Mouse (Mus musculus): Measurements from ENCODE around the gene Nap1l4. TPM values are rescaled to one million over a fixed set of nuclear protein-coding genes. Genes with fewer than 3 reads are reported as not detected.
A peak's percentile ranks its signal among the peaks of the same experiment; 100 is the strongest.

Gene Nap1l4
- polyA plus RNA-seq, 1 experiment from 2014 or later: 214 TPM

DNA sequence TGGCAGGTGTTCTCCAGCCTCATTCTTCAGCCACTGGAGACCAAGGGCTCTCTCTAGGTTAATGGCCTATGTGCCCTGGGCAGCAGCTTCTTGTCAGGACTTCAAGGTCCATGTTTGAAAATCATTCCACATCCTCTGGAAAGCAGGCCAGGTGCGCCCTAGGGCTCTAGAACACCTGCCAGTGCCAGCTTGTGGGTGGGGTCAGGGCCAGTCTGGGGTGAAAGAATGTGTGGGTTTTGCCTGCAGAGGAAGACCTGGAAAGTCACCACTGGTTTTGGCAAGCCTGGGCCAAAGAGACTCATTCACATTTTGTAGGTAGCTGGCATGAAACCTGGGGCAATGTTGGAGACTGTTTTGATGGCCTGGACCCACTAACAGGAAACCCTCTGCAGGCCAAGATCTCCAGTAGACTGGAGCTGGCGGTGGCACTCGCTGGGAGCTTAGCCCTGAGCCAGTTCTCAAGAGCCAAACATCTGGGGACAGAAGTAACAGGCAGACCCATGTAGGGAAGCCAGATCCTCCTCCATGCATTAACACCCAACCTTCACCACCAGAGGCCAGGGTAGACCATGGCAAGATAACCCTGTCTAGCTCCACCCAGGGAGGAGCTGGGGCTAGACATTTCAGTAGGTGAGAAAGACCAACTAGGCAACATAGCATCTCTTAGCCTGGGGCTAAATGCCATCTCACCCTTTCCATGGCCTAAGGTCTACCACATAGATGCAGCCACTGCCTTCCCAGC lies 38.1 kb downstream of the Nap1l4 start:
- no peaks in the 10 kb centered on the region for H3K27me3 ChIP-seq (ENCODE audit: control insufficient read depth, insufficient read depth, low read length)

DNA sequence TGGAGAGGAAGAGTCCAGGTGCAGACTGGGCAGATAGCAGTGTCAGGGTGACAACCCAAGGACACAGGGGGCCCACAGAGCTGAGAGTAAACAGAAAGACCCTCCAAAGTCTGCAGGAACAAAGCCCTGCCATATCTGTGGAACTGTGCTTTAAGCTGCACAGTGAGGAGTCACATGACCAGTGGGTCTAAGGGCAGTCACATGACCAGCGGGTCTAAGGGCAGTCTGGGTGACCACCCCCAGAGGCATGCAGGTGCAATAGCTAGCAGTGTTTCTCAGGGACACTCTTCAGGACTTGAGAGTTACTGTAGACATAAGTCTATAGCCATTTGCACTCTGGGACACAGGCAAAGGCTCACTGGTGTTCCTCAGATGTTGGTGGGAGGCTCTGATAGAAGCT lies 39.3 kb downstream of the Nap1l4 start:
- Histone ChIP-seq H3K36me3 (ENCODE audit: control insufficient read depth, insufficient read depth, low read length) (peaks cover 8% of the 10 kb centered on the region; the same call in 1 of the 2 replicates), H3K9me3 (ENCODE audit: control insufficient read depth, low read length) (no peaks in the 10 kb centered on the region), H3K4me2 (ENCODE audit: low read depth, low read length, severe bottlenecking) (no peak overlapping the region), H3K27ac (ENCODE audit: low read depth, low read length) (no peak overlapping the region), H3K9ac (ENCODE audit: low read length) (no peak overlapping the region), H3K27me3 (ENCODE audit: control insufficient read depth, insufficient read depth, low read length) (no peaks in the 10 kb centered on the region), H3K4me3 (ENCODE audit: low read depth, low read length) (no peak overlapping the region), H3K4me1 (replicated peaks; ENCODE audit: control insufficient read depth, insufficient read depth, low read length) (no peaks in the 10 kb centered on the region)
- WGBS: 76% methylated on average over 1 of the region's 1 CpGs
- ATAC-seq (replicated peaks; ENCODE audit: low FRiP score) (no peak), DNase-seq (ENCODE audit: low spot score) (no peak)

More for the DNA sequence above, 38.1 kb downstream of the Nap1l4 start:
- no peaks in the 10 kb centered on the region for H3K9me3 ChIP-seq (ENCODE audit: control insufficient read depth, low read length)
- DNase-seq (ENCODE audit: low spot score) (no peak), ATAC-seq (replicated peaks; ENCODE audit: low FRiP score) (no peak)
- H3K4me3 ChIP-seq (ENCODE audit: low read depth, low read length): no peak overlapping the region
- H3K27ac ChIP-seq (ENCODE audit: low read depth, low read length): no peak overlapping the region
- peaks cover 12% of the 10 kb centered on the region; the same call in 1 of the 2 replicates for H3K36me3 ChIP-seq (ENCODE audit: control insufficient read depth, insufficient read depth, low read length)
- H3K4me2 ChIP-seq (ENCODE audit: low read depth, low read length, severe bottlenecking): no peak overlapping the region
- H3K9ac ChIP-seq (ENCODE audit: low read length): no peak overlapping the region
- 94% methylated on average over 3 of the region's 3 CpGs for WGBS
- H3K4me1 ChIP-seq (replicated peaks; ENCODE audit: control insufficient read depth, insufficient read depth, low read length): no peaks in the 10 kb centered on the region

DNA sequence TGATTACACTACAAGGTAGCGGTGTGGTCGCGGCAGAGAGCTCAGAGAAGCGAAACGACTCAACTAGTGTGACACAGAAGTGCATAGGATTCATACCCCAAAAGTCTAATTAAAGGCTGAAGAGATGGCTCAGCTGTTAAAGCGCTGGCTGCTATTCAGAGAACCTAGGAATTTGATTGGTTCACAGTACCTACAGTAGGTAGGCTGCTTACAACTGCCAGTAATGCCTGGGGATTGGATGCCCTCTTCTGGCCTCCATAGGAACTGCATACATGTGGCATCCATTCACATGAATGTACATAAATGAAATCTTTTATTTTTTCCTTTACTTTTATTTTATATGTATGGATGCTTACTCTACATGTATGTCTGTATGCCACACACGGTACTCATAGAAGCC lies 42.2 kb downstream of the Nap1l4 start:
- Histone ChIP-seq H3K4me1 (replicated peaks; ENCODE audit: control insufficient read depth, insufficient read depth, low read length) (0 out of 2 replicates have a peak, but pooled peaks cover 1% of the 10 kb centered on the region), H3K4me3 (ENCODE audit: low read depth, low read length) (no peak overlapping the region), H3K27me3 (ENCODE audit: control insufficient read depth, insufficient read depth, low read length) (peaks cover 23% of the 10 kb centered on the region), H3K27ac (ENCODE audit: low read depth, low read length) (no peak overlapping the region), H3K4me2 (ENCODE audit: low read depth, low read length, severe bottlenecking) (no peak overlapping the region), H3K9me3 (ENCODE audit: control insufficient read depth, low read length) (no peaks in the 10 kb centered on the region), H3K36me3 (ENCODE audit: control insufficient read depth, insufficient read depth, low read length) (no peaks in the 10 kb centered on the region), H3K9ac (ENCODE audit: low read length) (no peak overlapping the region)
- 32% methylated on average over 7 of the region's 7 CpGs for WGBS
- DNase-seq (ENCODE audit: low spot score) (peak; percentile 73), ATAC-seq (replicated peaks; ENCODE audit: low FRiP score) (no peak)

DNA sequence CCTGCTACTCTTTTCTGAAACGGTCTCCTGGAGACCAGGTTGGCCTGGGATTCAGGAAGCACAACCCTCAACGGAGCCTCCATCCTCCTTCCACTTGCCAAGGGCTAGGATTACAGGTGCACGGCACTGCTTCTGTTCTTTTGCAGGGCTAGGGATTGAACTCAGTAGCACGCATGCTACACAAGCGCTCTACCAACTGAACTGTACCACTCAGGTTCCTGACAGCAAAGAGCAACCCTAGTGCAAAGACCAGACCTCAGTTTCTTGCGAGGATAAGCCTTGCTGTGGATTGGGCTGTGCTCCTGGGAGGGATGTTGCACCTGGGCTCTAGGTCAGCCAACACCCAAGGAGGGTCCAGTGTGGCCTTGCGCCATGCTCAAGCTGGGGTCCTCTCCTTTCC lies 42.6 kb downstream of the Nap1l4 start:
- Histone ChIP-seq H3K36me3 (ENCODE audit: control insufficient read depth, insufficient read depth, low read length) (no peaks in the 10 kb centered on the region), H3K4me2 (ENCODE audit: low read depth, low read length, severe bottlenecking) (no peak overlapping the region), H3K27ac (ENCODE audit: low read depth, low read length) (no peak overlapping the region), H3K9me3 (ENCODE audit: control insufficient read depth, low read length) (no peaks in the 10 kb centered on the region), H3K4me1 (replicated peaks; ENCODE audit: control insufficient read depth, insufficient read depth, low read length) (0 out of 2 replicates have a peak, but pooled peaks cover 1% of the 10 kb centered on the region), H3K27me3 (ENCODE audit: control insufficient read depth, insufficient read depth, low read length) (peaks cover 27% of the 10 kb centered on the region), H3K4me3 (ENCODE audit: low read depth, low read length) (no peak overlapping the region), H3K9ac (ENCODE audit: low read length) (no peak overlapping the region)
- WGBS: 68% methylated on average over 7 of the region's 7 CpGs
- no peak for DNase-seq (ENCODE audit: low spot score)
- ATAC-seq (replicated peaks; ENCODE audit: low FRiP score): no peak

DNA sequence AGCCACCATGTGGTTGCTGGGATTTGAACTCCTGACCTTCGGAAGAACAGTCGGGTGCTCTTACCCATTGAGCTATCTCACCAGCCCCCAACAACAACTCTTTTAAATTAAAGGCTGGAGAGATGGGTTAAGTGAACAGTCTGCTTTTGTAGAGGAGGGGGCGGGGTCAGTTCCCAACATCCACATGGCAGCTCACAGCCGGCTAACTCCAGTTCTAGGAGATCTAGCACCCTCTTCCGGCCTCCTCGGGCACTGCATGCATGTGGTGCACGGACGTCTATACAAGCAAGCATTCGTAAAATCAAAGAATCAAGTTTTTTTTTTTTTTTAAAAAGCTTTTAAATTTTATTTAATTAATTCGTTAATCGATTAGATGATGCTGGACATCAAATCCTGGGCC lies 43.1 kb downstream of the Nap1l4 start:
- peaks cover 31% of the 10 kb centered on the region for H3K27me3 ChIP-seq (ENCODE audit: control insufficient read depth, insufficient read depth, low read length)
- 0 out of 2 replicates have a peak, but pooled peaks cover 1% of the 10 kb centered on the region for H3K4me1 ChIP-seq (replicated peaks; ENCODE audit: control insufficient read depth, insufficient read depth, low read length)
- WGBS: 30% methylated on average over 11 of the region's 11 CpGs
- no peak overlapping the region for H3K4me3 ChIP-seq (ENCODE audit: low read depth, low read length)
- H3K4me2 ChIP-seq (ENCODE audit: low read depth, low read length, severe bottlenecking): no peak overlapping the region
- DNase-seq (ENCODE audit: low spot score): peak; percentile 83
- H3K9me3 ChIP-seq (ENCODE audit: control insufficient read depth, low read length): no peaks in the 10 kb centered on the region
- H3K27ac ChIP-seq (ENCODE audit: low read depth, low read length): no peak overlapping the region
- no peak overlapping the region for H3K9ac ChIP-seq (ENCODE audit: low read length)
- H3K36me3 ChIP-seq (ENCODE audit: control insufficient read depth, insufficient read depth, low read length): no peaks in the 10 kb centered on the region
- ATAC-seq (replicated peaks; ENCODE audit: low FRiP score): no peak

DNA sequence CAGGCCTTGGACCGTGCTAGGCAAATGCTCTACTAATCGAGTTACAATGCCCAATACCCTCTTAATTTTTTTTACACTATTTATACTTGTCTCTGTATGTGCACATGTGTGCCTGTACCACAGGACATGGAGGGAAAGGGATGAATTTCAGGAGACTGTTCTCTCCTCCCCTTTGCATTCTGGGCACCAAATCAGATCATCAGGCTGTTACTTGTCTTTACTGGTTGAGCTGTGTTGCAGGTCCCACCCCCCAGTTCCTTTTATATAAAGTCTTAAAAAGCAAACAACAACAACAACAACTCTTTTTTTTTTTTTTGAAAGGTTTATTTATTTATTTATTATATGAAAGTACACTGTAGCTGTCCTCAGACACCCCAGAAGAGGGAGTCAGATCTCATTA lies 43.5 kb downstream of the Nap1l4 start:
- Histone ChIP-seq H3K9me3 (ENCODE audit: control insufficient read depth, low read length) (no peaks in the 10 kb centered on the region), H3K4me2 (ENCODE audit: low read depth, low read length, severe bottlenecking) (no peak overlapping the region), H3K4me1 (replicated peaks; ENCODE audit: control insufficient read depth, insufficient read depth, low read length) (0 out of 2 replicates have a peak, but pooled peaks cover 1% of the 10 kb centered on the region), H3K27me3 (ENCODE audit: control insufficient read depth, insufficient read depth, low read length) (peaks cover 35% of the 10 kb centered on the region), H3K27ac (ENCODE audit: low read depth, low read length) (no peak overlapping the region), H3K36me3 (ENCODE audit: control insufficient read depth, insufficient read depth, low read length) (no peaks in the 10 kb centered on the region), H3K9ac (ENCODE audit: low read length) (no peak overlapping the region), H3K4me3 (ENCODE audit: low read depth, low read length) (no peak overlapping the region)
- ATAC-seq (replicated peaks; ENCODE audit: low FRiP score): no peak
- DNase-seq (ENCODE audit: low spot score): no peak
- 80% methylated on average over 2 of the region's 2 CpGs for WGBS

DNA sequence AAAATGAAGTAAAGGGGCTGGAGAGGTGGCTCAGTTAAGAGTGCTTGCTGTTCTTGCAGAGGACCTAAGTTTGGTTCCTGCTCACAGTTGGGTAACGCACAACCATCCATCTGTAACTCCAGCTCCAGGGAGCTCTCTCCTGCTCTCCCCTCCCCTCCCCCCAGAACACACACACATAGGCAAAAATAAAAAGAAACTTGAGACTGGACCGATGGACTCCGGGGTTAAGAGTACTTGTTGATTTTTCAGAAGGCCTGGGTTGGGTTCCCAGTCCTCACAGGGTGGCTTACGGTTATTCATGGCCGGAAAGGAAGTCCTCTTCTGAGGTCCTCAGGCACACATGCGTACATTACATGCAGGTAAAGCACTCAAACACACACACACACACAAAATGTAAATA lies 45.0 kb downstream of the Nap1l4 start:
- no peak overlapping the region for H3K27ac ChIP-seq (ENCODE audit: low read depth, low read length)
- no peak overlapping the region for H3K9ac ChIP-seq (ENCODE audit: low read length)
- WGBS: 88% methylated on average over 6 of the region's 6 CpGs
- no peak overlapping the region for H3K4me2 ChIP-seq (ENCODE audit: low read depth, low read length, severe bottlenecking)
- H3K36me3 ChIP-seq (ENCODE audit: control insufficient read depth, insufficient read depth, low read length): no peaks in the 10 kb centered on the region
- H3K4me1 ChIP-seq (replicated peaks; ENCODE audit: control insufficient read depth, insufficient read depth, low read length): 0 out of 2 replicates have a peak, but pooled peaks cover 1% of the 10 kb centered on the region
- ATAC-seq (replicated peaks; ENCODE audit: low FRiP score): no peak
- no peak overlapping the region for H3K4me3 ChIP-seq (ENCODE audit: low read depth, low read length)
- DNase-seq (ENCODE audit: low spot score): no peak
- no peaks in the 10 kb centered on the region for H3K9me3 ChIP-seq (ENCODE audit: control insufficient read depth, low read length)
- H3K27me3 ChIP-seq (ENCODE audit: control insufficient read depth, insufficient read depth, low read length): peaks cover 39% of the 10 kb centered on the region

DNA sequence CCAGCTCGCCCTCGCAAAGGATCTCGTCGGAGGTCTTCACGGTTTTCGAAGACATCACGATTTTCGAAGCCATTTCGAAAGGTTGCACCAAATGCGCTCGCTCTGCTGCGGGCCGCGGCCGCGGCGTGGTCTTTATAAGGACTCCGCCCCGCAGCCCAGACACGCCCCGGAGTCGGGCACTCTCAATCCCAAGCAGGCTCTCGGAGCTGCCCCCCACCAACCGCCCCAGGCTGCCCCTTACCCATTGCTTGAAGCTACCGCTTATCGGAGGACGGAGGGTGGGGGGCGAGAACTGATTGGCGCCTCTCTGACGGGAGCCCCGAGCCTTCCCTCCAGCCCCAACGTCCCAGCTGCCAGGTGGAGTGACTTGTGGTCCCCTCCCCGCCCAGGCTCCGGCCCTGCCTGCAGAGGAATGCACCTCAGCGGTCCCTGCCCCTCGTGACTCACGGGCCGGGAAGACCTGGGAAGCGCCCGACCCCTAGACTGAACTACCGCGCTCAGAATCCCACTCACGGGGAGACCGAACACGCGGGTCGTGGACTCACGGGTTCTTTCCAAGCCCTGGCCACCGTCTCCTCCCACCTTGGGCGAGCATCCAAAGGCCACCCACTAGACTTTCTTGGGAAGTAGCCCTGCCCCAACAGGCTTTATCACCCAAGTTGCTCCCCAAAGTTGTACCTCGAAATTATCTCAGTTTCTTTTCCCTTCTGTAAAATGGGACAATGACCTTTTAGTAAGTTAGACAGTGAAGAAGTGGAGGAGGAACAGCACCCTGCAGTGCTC lies 46.3 kb downstream of the Nap1l4 start, which contains the start of gene Phlda2:
Phlda2 (minus strand) TSS at position 733 of the 783 bp plus-strand sequence.
- peak; percentile 71 for DNase-seq (ENCODE audit: low spot score)
- Histone ChIP-seq H3K9me3 (ENCODE audit: control insufficient read depth, low read length) (no peaks in the 10 kb centered on the region), H3K27ac (ENCODE audit: low read depth, low read length) (no peak within 1 kb of the TSS), H3K4me2 (ENCODE audit: low read depth, low read length, severe bottlenecking) (peak within 1 kb of the TSS; percentile 50), H3K4me1 (replicated peaks; ENCODE audit: control insufficient read depth, insufficient read depth, low read length) (0 out of 2 replicates have a peak, but pooled peaks cover 1% of the 10 kb centered on the region), H3K36me3 (ENCODE audit: control insufficient read depth, insufficient read depth, low read length) (no peaks in the 10 kb centered on the region), H3K4me3 (ENCODE audit: low read depth, low read length) (peak within 1 kb of the TSS; percentile 29), H3K9ac (ENCODE audit: low read length) (peak within 1 kb of the TSS; percentile 27; the same call in 1 of the 2 replicates), H3K27me3 (ENCODE audit: control insufficient read depth, insufficient read depth, low read length) (peaks cover 39% of the 10 kb centered on the region)
- 6% methylated on average over 51 of the region's 51 CpGs for WGBS
- ATAC-seq (replicated peaks; ENCODE audit: low FRiP score): no peak; the same call in 1 of the 2 replicates

Data from forebrain, embryonic 11.5 days (tissue).